Mouse (Mus musculus): ENCODE data around the gene Lmo1. TPM values are rescaled to one million over a fixed set of nuclear protein-coding genes. Genes with fewer than 3 reads are reported as not detected.
"Not testable (repeated sequence)": the region's sequence is repeated elsewhere in the genome, so short reads cannot be mapped to it uniquely, and the experiment has no call there.

Gene Lmo1
- polyA plus RNA-seq, 1 experiment from 2014 or later: 35.6 TPM

GRCm38 (mm10) chr7:109104894-109105293 lies 70.1 kb downstream of the Lmo1 start:
- Histone ChIP-seq H3K9me3 (ENCODE audit: control insufficient read depth, low read length) (no peaks in the 10 kb centered on the region), H3K9ac (ENCODE audit: low read depth, low read length) (no peak overlapping the region), H3K4me1 (ENCODE audit: control insufficient read depth, insufficient read depth, low read depth, low read length) (no peaks in the 10 kb centered on the region; the same call in 1 of the 2 replicates), H3K27me3 (replicated peaks; ENCODE audit: control insufficient read depth, insufficient read depth, low read length) (no peaks in the 10 kb centered on the region), H3K36me3 (ENCODE audit: control insufficient read depth, insufficient read depth, low read length) (no peaks in the 10 kb centered on the region), H3K27ac (ENCODE audit: low read depth, low read length) (no peak overlapping the region), H3K4me3 (ENCODE audit: low read length) (no peak overlapping the region), H3K4me2 (ENCODE audit: low read length) (no peak overlapping the region)
- WGBS: 76% methylated on average over 1 of the region's 1 CpGs
- ATAC-seq: no peak

- H3K4me1 ChIP-seq (ENCODE audit: control insufficient read depth, insufficient read depth, low read depth, low read length): no peaks in the 10 kb centered on the region
- H3K4me2 ChIP-seq (ENCODE audit: low read length): no peak overlapping the region
- no peak overlapping the region for H3K9ac ChIP-seq (ENCODE audit: low read depth, low read length)
- H3K9me3 ChIP-seq (ENCODE audit: control insufficient read depth, low read length): no peaks in the 10 kb centered on the region
- no peak overlapping the region for H3K4me3 ChIP-seq (ENCODE audit: low read length)
- ATAC-seq: no peak
- WGBS: 92% methylated on average over 3 of the region's 3 CpGs
- H3K36me3 ChIP-seq (ENCODE audit: control insufficient read depth, insufficient read depth, low read length): no peaks in the 10 kb centered on the region
- no peak overlapping the region for H3K27ac ChIP-seq (ENCODE audit: low read depth, low read length)
- no peaks in the 10 kb centered on the region for H3K27me3 ChIP-seq (replicated peaks; ENCODE audit: control insufficient read depth, insufficient read depth, low read length)
These were observed 73.8 kb downstream of the Lmo1 start for GRCm38 (mm10) chr7:109101167-109101566.

- Histone ChIP-seq H3K4me3 (ENCODE audit: low read length) (no peak overlapping the region), H3K27me3 (replicated peaks; ENCODE audit: control insufficient read depth, insufficient read depth, low read length) (no peaks in the 10 kb centered on the region), H3K27ac (ENCODE audit: low read depth, low read length) (no peak overlapping the region), H3K9ac (ENCODE audit: low read depth, low read length) (no peak overlapping the region), H3K36me3 (ENCODE audit: control insufficient read depth, insufficient read depth, low read length) (no peaks in the 10 kb centered on the region), H3K4me2 (ENCODE audit: low read length) (no peak overlapping the region), H3K4me1 (ENCODE audit: control insufficient read depth, insufficient read depth, low read depth, low read length) (no peaks in the 10 kb centered on the region), H3K9me3 (ENCODE audit: control insufficient read depth, low read length) (no peaks in the 10 kb centered on the region)
- WGBS: 29% methylated on average over 6 of the region's 6 CpGs
- ATAC-seq: peak; percentile 78
These were observed 76.6 kb downstream of the Lmo1 start for GRCm38 (mm10) chr7:109098145-109099018.

- H3K9ac ChIP-seq (ENCODE audit: low read depth, low read length): no peak overlapping the region
- H3K4me3 ChIP-seq (ENCODE audit: low read length): no peak overlapping the region
- no peaks in the 10 kb centered on the region for H3K36me3 ChIP-seq (ENCODE audit: control insufficient read depth, insufficient read depth, low read length)
- no peak overlapping the region for H3K4me2 ChIP-seq (ENCODE audit: low read length)
- no peak; the same call in 1 of the 2 replicates for ATAC-seq
- H3K9me3 ChIP-seq (ENCODE audit: control insufficient read depth, low read length): no peaks in the 10 kb centered on the region
- H3K4me1 ChIP-seq (ENCODE audit: control insufficient read depth, insufficient read depth, low read depth, low read length): no peaks in the 10 kb centered on the region
- no peak overlapping the region for H3K27ac ChIP-seq (ENCODE audit: low read depth, low read length)
- H3K27me3 ChIP-seq (replicated peaks; ENCODE audit: control insufficient read depth, insufficient read depth, low read length): no peaks in the 10 kb centered on the region
- WGBS: 75% methylated on average over 7 of the region's 7 CpGs
These were observed 77.8 kb downstream of the Lmo1 start for GRCm38 (mm10) chr7:109097203-109097602.

- Histone ChIP-seq H3K4me3 (ENCODE audit: low read length) (no peak overlapping the region), H3K9ac (ENCODE audit: low read depth, low read length) (no peak overlapping the region), H3K27me3 (replicated peaks; ENCODE audit: control insufficient read depth, insufficient read depth, low read length) (no peaks in the 10 kb centered on the region), H3K9me3 (ENCODE audit: control insufficient read depth, low read length) (no peaks in the 10 kb centered on the region), H3K4me1 (ENCODE audit: control insufficient read depth, insufficient read depth, low read depth, low read length) (no peaks in the 10 kb centered on the region), H3K4me2 (ENCODE audit: low read length) (no peak overlapping the region), H3K27ac (ENCODE audit: low read depth, low read length) (no peak overlapping the region), H3K36me3 (ENCODE audit: control insufficient read depth, insufficient read depth, low read length) (no peaks in the 10 kb centered on the region)
- ATAC-seq: no peak
- 87% methylated on average over 4 of the region's 4 CpGs for WGBS
These were observed 78.4 kb downstream of the Lmo1 start for GRCm38 (mm10) chr7:109096618-109097017.

GRCm38 (mm10) chr7:109094294-109094693 lies 80.7 kb downstream of the Lmo1 start:
- no peaks in the 10 kb centered on the region for H3K27me3 ChIP-seq (replicated peaks; ENCODE audit: control insufficient read depth, insufficient read depth, low read length)
- WGBS: no CpG with 5 or more reads among the region's 7 CpGs
- no peak overlapping the region for H3K4me2 ChIP-seq (ENCODE audit: low read length)
- ATAC-seq: no peak
- no peak overlapping the region for H3K27ac ChIP-seq (ENCODE audit: low read depth, low read length)
- H3K4me1 ChIP-seq (ENCODE audit: control insufficient read depth, insufficient read depth, low read depth, low read length): no peaks in the 10 kb centered on the region
- H3K4me3 ChIP-seq (ENCODE audit: low read length): no peak overlapping the region
- H3K36me3 ChIP-seq (ENCODE audit: control insufficient read depth, insufficient read depth, low read length): no peaks in the 10 kb centered on the region
- no peaks in the 10 kb centered on the region for H3K9me3 ChIP-seq (ENCODE audit: control insufficient read depth, low read length)
- H3K9ac ChIP-seq (ENCODE audit: low read depth, low read length): no peak overlapping the region

GRCm38 (mm10) chr7:109091316-109091715 lies 83.7 kb downstream of the Lmo1 start:
- not testable (repeated sequence) for H3K36me3 ChIP-seq (ENCODE audit: control insufficient read depth, insufficient read depth, low read length); H3K27ac ChIP-seq (ENCODE audit: low read depth, low read length); H3K9me3 ChIP-seq (ENCODE audit: control insufficient read depth, low read length); H3K9ac ChIP-seq (ENCODE audit: low read depth, low read length); H3K4me3 ChIP-seq (ENCODE audit: low read length); H3K4me1 ChIP-seq (ENCODE audit: control insufficient read depth, insufficient read depth, low read depth, low read length); H3K27me3 ChIP-seq (replicated peaks; ENCODE audit: control insufficient read depth, insufficient read depth, low read length); ATAC-seq; H3K4me2 ChIP-seq (ENCODE audit: low read length)
- no CpG with 5 or more reads among the region's 2 CpGs for WGBS

Other genes starting within 250 kb of the Lmo1 start
- 0.04 TPM in 1 of 2 replicates, not detected in the other for gene Nlrp10, start 245.0 kb downstream of the Lmo1 start, polyA plus RNA-seq (2015; fragmentation: Nextera tagmentation; extraction: Ambion mirVana)
- 67.3 and 70.9 TPM in 2 replicates for gene Eif3f, start 240.8 kb downstream of the Lmo1 start, polyA plus RNA-seq (2015; fragmentation: Nextera tagmentation; extraction: Ambion mirVana)
- 41.9 and 50.8 TPM in 2 replicates for gene Tub, start 224.9 kb downstream of the Lmo1 start, polyA plus RNA-seq (2015; fragmentation: Nextera tagmentation; extraction: Ambion mirVana)
- gene Ric3, start 91.9 kb downstream of the Lmo1 start, polyA plus RNA-seq (2015; fragmentation: Nextera tagmentation; extraction: Ambion mirVana): 32.2 and 34.3 TPM in 2 replicates

Measured in hindbrain, embryonic 16.5 days (tissue).